Mouse (Mus musculus): ENCODE results near the gene Cttn.

Cttn gene

GRCm38 (mm10) chr7:144470545-144471059, at the start of gene Cttn:
Gene Cttn (minus strand): TSS chr7:144471009.
- peak; percentile 16 for DNase-seq

DNA sequence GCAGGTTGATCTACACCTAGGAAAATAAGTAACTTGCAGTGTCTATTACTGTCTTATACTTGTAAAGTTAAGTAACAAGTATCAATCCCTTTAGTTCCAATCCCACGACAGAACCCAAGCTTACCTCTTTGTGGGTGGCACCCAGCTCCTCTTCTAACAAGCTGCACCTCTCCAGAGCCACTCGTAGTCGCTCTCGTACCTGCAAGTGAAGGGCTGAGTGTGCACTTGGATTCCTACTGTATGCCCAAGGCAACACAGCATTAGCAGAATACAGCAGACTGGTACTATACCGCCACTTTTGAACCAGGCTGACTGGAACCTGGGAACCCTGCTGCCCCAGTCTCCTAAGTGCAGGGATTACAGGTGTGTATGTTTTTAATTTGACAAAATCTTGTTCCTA, 49.0 kb upstream of the Cttn start:
- DNase-seq: no peak

GRCm38 (mm10) chr7:144516711-144517110, 45.9 kb upstream of the Cttn start:
- no peak for DNase-seq

GRCm38 (mm10) chr7:144509090-144509489, 38.3 kb upstream of the Cttn start:
- no peak for DNase-seq

DNA sequence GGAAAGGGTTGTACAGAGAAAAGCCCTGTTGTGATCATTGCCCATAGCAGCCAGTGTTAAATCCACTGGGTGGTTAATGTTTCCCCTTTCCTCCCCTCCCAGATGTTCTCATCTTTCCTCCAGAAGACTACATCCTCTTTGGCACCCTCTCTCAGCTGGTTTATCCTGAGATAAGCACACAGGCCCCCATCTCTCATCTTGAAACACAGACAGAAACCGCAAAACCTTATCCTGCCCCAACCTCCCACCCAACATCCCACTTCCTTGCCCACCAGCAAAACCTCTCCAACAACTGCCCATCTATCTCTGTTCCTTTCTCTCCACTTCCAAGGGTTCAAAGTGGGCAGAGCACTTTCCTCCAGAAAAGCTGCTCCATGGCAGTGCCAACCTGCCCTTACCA, 36.0 kb upstream of the Cttn start:
- no peak for DNase-seq

- no peak for DNase-seq
Measured at GRCm38 (mm10) chr7:144503959-144504358, 33.1 kb upstream of the Cttn start.

DNA sequence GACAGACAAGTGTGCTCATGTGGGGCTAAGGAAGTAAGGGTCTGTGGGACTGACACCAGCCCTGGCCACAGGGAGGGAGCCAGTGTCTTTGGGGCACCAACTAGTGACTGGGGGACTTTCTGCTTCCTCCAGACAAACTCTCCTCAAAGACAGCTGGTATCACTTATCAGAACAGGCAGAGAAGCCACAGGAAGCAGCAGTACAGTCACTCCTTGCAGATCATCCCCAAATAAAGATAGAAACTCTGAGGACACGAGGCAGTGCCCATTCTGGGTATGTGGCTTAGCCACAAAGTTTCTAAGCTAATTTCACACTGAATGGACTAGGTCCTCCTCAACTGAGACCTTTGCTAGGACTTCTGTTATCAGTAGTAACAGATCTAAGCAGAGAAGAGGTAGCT, 22.1 kb upstream of the Cttn start:
- DNase-seq: no peak

DNA sequence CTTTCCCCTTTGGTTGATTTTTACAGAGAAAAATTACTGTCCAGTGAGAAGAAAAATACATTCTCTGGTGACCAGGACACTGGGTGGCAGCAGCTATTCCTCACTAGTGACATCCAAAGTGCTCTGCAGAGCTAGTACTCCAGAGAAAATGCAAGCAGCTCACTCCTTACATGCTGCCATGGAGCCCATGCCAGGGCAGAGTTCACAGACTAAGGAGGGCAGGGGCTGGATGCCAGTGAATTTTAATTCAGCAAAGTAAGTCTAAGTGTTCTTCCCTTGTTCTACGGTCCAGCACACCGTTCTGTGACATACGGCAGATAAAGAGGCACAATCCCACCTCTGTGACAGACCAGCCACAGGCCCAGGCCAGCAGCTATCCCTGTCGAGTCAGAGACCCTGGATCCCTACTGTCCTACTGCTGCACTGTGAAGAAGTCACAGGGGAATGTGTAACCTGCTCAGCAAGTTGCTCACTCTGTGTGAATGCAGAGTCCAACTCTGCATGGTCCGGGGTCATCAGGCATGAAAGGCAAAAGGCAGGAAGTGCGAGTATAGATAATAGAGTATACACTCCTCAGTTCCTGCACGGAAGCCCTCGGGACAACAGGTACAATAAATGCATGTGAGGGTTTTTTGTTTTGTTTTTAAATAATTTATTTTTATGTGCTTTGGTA, 19.5 kb upstream of the Cttn start:
- DNase-seq: no peak

DNA sequence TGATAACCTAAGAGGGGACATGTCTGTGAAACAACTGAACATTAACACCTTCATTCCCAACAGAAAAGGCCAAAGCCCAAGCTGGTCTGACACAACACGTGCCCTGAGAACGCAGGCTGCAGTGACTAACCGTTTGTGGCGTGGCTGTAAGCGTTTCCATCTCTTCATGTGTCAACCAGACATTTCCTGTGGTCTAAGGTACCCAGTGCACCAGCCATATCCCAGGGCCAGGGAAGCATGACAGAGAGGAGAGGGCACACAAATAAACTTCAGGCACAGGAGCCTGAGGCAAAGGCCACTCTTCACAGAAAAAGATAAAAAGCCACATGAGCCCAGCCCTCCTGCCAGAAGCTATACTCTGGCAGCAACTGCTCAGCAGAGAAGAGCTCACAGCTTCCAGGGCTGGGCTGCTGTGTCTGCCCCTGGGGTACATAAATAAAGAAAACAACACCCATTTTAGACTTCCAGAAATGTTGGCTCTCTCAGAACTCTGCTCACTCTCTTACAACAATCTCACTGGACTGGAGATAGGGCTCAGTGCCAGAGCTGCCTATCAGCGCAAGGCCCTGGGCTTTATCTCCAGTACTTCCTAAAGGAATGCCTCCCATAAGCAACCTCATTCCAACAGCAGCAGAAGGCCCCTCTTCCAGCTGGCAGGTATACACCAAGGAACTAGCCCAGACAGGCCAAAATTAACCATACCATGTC, 18.4 kb upstream of the Cttn start:
- DNase-seq: no peak

DNA sequence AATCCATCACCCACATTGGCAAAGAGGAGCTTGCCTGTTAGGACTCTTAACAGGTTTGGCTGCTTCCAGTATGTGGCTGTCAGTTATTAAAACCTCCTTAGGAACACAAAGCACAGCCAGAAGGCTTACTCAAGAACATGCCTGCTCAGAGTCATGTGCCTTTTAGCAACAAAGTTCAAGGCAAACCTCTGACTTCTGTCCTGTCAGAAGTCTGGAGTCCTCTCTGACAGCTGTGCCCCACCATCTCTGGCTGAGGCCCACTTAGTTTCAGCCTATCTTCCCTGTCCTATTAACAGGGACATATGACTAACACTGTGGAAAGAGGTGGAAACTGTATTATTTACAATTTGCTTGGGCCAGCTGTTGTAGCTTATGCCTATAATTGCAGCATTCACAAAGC, 9.5 kb upstream of the Cttn start:
- DNase-seq: no peak

DNA sequence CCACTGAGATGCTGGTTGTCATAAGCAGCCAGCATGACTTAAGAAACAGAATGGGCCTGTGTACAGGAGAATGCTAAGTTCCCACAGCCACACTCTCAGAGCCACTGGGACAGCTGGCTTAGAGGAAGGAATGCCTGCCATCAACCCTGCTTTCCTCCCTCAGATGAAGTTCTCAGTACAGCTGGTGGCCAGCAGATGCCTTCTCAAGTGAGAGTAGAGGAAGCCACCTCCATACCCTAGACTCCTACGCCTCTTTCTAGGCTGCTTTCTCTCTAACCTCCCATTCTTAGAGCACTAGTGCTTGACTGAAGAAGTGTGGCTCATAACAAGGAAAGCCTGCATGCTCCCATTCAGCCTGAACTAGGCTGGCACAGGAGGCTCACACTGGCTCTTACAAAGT, 8.8 kb upstream of the Cttn start:
- no peak for DNase-seq

GRCm38 (mm10) chr7:144475741-144476140, 4.9 kb upstream of the Cttn start:
- no peak for DNase-seq

DNA sequence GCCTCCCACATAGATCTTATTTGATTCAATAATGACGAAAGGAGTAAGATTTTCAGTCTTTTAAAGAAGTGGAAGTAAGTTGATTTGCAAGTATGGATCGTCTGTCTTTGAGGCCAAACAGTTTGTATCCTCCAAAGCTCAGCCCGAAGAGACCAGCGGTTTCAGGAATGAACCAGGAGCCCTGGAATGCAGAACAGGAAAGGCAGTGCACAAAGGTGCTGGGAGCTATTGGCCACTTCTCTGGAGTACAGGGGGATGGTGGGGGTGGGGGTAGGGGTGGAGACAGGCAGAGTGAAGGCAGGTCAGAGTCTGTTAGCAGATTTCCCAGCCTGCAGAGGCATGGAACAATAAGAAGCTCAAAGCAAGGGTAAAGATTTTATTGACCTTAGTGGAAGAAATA, 2.7 kb upstream of the Cttn start:
- no peak for DNase-seq

- DNase-seq: no peak
Measured at GRCm38 (mm10) chr7:144471103-144471502, 294 bp upstream of the Cttn start.

DNA sequence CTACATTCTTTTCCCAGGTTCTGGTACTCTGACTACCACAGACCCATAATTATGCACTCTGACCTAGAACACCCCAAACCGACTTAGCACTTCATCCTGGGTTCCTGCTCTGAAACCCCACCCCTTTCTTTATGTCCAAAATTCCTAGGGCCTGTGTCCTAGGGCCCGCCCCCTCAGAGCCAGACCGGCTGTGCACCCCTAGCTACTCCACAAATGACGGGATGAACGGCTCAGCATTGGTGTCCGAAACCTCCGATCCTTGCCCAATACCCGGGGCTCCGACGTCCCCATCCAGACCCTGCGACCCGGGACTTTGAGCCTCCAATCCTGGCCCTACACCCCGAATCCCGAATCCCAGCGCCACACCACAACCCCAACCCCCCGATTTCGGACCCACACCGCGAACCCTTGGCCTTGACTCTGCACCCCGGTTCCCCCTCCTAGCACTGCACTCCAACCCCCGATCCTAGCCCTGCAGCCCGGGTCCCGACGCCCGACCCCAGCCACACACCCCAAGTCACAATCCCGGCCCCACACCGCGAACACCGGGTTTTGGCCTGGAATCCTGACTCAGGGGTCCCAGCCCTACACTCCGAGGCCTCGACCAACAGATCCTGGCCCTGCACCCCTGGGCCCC, 783 bp downstream of the Cttn start:
- no peak for DNase-seq

DNA sequence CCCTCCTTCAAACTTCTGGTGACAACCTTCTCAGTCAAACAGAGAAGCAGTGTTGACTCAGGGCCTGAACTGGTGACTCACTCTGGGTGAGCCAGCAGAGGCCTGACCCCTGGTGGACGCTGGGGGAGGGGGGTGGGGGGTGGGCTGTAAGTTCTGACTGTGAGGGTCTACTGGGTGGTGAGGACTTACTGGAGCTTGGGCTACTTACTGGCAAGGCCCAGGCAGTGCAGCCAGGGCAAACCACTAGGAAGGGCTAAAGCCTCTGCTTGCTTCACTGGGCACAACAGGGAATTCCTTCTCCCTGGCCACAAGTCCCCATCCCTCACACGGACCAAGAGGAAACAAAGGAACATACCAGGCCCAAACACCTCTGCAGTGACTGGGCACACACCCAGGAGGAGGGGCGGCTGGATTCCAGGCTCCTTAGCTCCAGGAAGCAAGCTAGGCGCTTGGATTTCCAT, 1.6 kb downstream of the Cttn start:
- DNase-seq: no peak

DNA sequence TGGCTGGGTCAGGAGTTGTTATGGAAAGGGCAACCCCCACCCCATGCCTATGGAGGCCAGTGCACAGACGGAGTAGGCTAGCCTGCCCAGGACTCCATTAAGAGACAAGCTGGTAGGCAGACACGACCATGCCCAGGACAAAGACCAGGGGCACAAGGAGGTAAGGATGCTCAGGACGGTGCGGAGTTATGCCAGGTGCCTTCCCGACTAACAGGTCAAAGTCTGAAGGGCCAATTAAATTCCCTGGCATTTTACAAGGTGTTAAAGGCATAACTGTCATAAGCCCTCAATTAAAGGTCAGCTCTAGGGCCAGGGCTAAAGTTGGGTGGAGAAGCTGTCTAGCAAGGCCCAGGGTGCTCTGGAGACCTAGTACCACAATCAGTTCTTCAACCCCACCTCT, 2.1 kb downstream of the Cttn start:
- DNase-seq: no peak

- no peak for DNase-seq
Measured at GRCm38 (mm10) chr7:144462577-144462976, 8.2 kb downstream of the Cttn start.

DNA sequence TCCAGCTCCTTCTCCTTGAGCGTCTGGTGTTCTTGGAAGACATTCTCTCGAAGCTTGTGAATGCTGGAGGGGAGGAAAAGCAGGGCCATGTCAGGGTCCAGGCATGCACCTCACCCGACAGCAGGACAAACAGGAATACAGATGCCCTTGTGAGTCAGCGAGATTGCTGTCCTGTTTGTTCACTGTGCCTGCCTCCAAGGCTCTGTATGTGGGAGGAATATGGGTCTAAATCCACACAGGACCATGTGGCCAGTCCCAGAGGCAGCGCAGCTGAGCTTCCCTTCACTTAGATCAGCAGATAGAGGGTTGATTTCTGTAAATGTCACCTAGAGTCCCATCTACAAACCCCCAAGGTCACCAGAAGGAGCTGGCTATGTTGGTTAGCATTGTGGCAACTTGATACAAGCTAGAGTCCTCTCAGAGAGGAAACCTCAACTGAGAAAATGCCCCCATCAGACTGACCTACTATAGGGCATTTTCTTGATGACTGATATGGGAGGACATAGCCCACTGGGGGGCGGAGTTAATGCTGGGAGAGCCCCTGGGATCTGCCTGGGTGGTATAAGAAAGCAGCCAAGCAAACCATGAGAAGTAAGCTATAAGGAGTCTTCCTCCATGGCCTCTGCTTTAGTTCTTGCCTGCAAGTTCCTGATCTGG, 9.4 kb downstream of the Cttn start:
- DNase-seq: no peak

DNA sequence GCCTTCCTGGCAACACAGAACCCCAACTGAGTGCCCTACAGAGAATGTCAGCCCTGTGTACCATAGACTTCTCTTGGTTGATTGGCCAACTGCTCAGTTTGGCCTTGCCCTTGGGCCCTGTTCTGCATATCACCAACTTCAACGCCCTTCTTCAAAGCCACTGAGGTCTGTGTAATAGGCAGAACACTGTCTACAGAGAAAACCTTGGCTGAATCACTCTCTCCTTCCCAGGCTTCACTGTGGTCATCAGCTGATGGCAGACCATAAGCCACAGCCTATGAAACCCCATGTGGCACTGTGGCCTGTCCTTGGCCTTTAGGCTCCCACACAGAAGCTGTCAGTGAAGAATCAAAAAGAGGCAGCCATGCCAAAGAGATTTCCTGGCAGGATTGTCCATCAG, 11.9 kb downstream of the Cttn start:
- no peak for DNase-seq

GRCm38 (mm10) chr7:144450661-144451060, 20.1 kb downstream of the Cttn start:
- no peak for DNase-seq

DNA sequence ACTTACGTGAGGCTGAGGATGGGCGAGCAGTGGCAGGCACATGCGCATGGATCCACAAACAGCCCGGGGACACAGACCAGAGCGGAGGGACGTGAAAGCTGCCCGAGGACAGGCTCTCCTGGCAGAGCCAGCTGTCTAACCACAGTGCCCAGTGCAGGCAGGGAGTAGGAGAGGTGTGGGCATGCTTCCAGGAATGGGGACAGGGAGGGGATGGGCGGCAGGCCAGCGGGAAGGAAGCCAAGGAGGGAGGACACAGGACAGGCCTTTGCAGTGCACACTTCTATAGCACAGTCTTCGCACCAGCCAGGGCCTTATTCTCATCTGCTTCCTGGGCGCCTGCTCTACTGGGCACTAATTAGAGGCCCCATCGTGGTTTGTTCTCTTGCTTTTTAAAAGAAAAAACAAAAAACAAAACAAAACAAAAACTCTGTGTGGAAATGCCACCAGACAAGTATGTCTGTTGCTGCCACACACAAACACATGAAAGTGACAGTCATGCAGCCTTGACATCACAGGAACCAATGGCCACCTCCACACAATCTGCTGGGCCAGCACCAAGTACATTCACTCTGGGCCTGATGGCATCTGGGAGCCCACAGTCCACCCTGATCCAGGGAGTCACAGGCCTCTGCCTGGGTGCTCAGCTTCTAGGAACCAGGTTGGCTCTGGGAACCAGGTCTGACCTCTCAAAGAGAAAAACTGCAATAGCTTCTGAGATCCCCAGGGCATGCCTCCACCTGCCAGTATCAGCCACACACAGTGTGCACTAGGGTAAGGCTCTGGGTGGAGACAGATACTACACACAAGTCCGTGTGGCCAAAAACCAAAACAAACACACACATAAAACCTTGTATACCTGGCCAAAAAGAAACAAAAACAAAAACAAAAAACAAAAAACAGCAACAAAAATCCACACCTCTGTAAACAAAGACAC, 20.9 kb downstream of the Cttn start:
- no peak for DNase-seq

Measured in thymus, adult 18-20 months (tissue).